Mouse (Mus musculus) naive thymus-derived CD4-positive, alpha-beta T cell, adult 2 months (primary cell): ENCODE measurements around the gene Adprh.

Experiments
- DNase-seq: peaks from one replicate; pipeline ENCODE4 v3.0.0-alpha.2; 2011; ENCODE audit warnings: low read depth

The Adprh gene

DNA sequence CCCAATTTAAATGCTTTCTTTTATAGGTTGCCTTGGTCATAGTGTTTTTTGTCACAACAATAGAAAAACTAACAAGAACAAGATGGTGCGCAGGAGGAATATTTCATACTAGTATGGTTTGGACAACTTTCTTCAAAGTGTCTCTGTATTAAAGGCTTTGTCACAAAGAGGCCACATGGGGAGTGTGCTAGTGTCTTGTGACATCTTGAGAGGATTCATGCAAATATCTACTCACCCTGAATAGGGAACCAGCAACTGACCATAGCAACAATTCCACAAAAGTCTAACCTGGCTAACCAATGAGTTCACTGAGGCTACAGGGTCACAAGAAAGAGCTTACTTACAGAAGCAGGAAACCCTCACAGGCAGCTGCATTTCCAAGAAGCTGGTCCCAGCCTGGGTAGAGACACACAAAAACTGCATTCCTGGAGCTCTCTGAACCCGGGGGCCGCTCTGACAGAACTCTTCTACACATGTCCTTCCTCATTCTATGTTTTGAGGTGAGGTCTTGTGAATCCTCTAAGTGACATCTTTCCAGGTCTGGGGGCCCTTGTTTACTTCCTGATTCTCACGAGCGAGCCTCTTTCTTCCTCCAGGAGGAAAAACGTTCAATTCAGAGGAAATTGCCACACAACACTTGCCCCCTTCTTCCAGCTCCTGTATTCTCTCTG lies 57.3 kb downstream of the Adprh start:
- no peak for DNase-seq

DNA sequence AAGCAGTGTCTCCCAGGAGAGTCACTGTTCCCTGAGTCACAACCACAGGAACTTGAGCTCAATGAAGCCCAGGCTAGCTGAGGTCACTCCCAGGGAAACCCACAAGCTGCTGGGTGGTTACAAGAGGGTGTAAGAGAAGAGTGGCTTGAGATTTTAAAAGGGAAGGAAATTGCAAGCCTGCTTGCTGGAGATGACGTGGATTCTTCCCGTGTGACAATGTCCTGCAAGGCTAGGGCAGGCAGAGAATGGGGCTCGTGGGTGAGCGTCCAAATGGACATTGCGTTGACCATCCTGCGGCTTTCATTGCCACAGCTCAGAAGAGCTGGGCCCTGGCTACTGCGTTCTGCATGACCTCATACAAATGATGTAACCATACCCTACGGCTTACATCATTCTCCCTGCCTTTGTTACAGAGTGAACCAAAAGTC lies 58.3 kb downstream of the Adprh start:
- DNase-seq, result no peak
